Mouse (Mus musculus): ENCODE measurements at regions not wholly inside any gene's neighbourhood (a gene's known extent, or its start where the extent isn't known, plus 50 kb on each side); places are given as distances from the start of the nearest gene placed in this dataset.
A peak's percentile ranks its signal among the peaks of the same experiment; 100 is the strongest.

- no peak for DNase-seq (ENCODE audit: low spot score)
Measured at GRCm38 (mm10) chr15:51392449-51393405, 2492.0 kb upstream of the Gm7489 start.

- no peak for DNase-seq (ENCODE audit: low spot score)
Measured at GRCm38 (mm10) chr15:51395961-51396360, 2488.7 kb upstream of the Gm7489 start.

DNA sequence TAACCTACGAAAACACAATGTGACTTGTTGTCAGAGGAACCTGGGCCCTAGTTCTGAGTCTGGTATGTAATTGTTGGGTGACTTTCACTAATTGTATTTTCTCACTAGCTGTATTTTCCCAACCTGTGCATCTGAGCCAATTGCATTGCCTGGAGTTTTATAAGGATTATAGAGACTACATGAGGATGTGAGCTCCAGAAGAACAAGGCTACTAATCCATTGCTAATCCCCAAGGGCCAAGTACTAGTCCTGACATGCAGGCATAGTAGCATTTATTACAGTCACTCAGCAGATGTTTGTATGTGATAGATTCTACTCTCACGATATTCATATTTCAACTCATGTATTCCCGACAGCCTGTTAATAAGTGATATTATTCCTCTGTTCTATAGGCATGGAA lies 2481.1 kb upstream of the Gm7489 start:
- DNase-seq (ENCODE audit: low spot score) = no peak

DNA sequence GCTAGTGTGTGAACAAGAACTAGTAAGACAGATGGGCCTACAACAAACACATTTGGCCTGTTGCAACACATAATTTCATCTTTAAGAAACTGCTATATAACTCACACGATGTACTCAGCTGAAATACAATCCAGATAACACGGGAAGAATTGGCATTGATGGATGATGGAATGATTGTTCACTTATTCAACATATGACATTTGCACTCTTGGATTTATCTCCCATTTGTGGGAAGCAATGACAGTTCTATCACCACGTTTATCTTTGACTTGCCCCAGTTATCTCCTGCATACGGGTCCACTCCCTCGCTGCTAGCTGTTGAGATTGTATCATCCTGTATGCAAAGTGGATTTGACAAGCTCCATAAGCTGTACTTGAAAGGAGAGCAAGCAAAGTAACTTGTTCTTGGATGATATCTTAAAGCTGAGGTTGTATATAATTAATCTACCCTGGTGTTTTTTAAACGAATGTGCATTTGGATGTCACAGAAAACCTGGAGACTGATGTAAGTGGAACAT lies 2474.9 kb upstream of the Gm7489 start:
- no peak for DNase-seq (ENCODE audit: low spot score)

DNA sequence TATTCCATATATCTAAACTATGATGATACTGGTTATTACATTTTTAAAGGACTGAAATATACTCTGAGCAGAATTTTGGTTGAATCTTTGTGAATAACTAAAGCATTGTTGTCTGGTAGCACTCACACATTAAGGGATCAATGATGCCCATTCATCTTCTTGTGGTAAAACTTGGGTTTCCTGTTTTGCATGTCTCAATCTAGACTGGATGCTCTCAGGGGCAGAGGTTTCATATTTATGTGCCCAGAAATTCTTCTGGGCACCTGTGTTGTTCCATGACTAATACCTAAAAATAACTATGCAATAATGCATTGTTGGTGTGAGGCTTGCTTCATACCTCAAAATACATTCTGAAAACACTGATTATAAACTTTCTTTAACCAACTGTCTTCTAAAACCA lies 2472.7 kb upstream of the Gm7489 start:
- DNase-seq (ENCODE audit: low spot score) = no peak

DNA sequence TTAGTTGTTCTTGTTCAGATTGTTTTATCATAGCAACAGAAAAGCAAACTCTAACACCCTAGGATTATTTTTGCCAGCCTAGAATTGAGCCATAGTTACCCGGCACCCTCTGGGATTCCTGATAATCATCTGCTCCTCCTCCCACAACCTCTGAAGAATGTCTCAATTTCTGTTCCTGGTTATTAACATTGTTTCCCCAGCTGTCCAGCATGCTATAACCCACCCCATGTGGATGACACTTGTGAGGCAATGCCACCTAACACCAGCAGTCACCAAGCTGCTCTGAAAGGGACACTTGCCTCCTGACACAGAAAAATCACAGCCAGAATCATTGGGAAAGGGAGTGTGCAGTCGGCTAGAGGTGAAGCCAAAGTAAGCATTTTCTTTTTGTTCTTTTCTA lies 2442.1 kb upstream of the Gm7489 start:
- no peak for DNase-seq (ENCODE audit: low spot score)

- no peak for DNase-seq (ENCODE audit: low spot score)
Measured at GRCm38 (mm10) chr15:51469895-51470294, 2414.8 kb upstream of the Gm7489 start.

DNA sequence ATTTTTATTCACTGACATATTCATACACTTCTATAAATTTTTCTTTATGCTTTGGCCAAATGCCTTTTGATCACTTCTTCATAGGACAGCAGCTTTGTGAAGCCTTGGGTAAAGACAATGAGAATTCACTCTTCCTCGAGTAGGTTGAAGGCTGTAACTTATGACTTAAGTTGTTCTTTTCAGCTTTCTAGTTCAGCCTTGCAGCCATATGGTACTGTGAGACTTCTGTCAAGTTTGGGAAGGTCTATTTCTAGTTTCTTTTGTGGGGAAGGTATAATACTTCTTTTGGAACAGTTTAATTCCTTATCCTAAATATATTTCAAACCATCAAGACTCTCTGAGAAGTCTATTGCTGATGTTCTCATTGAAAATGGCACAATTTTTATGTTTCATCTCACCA lies 2413.6 kb upstream of the Gm7489 start:
- no peak for DNase-seq (ENCODE audit: low spot score)

GRCm38 (mm10) chr15:51472049-51472448 lies 2412.7 kb upstream of the Gm7489 start:
- DNase-seq (ENCODE audit: low spot score) = no peak

- no peak for DNase-seq (ENCODE audit: low spot score)
Measured at GRCm38 (mm10) chr15:51481856-51482255, 2402.8 kb upstream of the Gm7489 start.

DNA sequence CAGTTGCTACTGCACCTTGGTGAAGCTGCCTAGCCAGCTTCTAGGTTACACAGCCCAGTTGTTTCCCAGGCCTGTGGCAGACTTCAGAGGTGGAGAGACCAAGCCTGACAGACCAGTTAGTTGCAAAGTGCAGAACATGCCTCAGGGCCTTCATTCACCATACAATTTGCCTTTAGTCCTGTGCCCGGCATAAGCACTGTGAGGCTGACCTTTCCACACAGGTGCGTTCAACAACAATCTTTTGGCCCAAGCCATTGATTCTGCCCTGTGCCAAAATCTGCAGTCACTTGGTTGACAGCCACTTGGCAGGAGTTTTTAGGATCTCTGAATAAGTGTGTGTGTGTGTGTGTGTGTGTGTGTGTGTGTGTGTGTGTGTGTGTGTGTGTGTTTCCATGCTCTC lies 2400.5 kb upstream of the Gm7489 start:
- peak; percentile 17 for DNase-seq (ENCODE audit: low spot score)

- DNase-seq (ENCODE audit: low spot score) = no peak
Measured at GRCm38 (mm10) chr15:51485554-51485953, 2399.2 kb upstream of the Gm7489 start.

DNA sequence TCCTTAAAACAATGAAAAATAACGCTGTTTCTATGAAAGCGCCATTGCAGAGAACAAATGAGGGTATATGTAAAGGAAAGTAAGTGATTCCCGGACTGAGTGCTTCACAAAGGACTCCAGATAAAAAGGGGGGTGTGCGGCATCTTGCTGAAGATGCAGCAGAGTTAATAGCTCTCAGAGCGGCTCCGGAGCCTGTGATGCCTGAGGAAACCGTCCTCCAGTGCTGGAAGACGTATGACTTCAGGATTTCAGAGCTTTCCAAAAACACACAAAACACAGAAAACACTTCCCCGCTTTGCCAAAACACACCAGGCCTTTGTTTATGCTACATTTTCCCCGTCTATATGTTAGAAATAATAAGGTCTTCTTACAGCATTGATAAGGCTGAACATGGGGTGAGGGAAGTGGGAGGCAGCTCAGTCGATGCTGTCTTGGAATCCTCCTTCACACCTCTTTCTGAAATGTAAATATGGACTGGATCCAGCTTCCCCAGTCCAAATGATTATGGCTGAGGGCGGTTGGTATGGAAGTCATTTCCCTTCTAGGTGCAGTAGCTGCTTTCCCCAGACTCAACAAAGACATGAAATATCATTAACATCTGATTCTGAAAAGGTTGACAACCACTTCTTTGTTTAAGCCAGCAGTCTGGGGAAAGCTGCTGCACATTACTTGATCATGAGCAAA lies 2382.5 kb upstream of the Gm7489 start:
- DNase-seq (ENCODE audit: low spot score) = no peak

DNA sequence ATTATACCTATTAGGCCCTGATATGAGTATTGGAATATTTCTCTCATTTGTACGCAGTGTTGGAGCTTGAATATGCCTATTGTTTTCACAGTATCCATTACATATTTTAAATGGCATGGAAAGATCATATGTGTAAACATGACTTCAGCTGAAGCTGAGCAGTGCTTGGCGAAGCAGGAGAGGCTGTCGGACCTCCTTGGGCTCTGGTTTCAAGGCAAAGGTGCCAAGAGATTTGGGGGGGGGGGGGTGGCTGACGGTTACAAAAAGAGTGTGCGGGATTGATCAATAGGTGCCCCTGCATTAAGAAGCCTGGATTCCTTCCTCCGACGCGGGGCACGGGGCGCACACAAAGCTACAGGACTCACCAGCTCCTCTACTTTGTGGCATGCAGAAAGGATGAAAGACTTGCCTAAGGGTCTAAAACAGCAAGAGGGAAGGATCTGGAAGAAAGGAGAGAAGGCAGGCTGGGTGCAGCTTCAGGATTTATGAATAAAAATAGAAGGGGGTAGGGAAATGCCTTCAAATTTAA lies 2381.9 kb upstream of the Gm7489 start:
- DNase-seq (ENCODE audit: low spot score) = no peak

DNA sequence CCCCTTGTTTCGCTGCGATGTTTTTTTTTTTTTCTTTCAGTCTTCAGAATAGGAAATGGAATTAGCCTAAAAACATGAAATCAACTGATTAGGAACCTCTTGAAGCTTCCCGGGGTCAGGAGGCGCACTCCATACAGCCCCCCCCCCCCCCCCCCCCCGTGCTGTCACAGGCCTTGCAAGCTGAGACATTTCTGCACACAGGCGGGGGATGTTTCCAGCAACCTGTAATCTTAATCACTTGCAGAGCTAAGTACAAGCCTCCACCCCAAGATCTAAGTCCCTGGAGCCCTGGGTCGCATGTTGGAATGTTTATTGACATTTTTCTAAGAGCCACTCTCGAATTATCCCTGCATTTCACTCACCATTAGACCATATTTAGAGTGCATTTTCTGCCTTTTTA lies 2381.4 kb upstream of the Gm7489 start:
- DNase-seq (ENCODE audit: low spot score) = no peak

DNA sequence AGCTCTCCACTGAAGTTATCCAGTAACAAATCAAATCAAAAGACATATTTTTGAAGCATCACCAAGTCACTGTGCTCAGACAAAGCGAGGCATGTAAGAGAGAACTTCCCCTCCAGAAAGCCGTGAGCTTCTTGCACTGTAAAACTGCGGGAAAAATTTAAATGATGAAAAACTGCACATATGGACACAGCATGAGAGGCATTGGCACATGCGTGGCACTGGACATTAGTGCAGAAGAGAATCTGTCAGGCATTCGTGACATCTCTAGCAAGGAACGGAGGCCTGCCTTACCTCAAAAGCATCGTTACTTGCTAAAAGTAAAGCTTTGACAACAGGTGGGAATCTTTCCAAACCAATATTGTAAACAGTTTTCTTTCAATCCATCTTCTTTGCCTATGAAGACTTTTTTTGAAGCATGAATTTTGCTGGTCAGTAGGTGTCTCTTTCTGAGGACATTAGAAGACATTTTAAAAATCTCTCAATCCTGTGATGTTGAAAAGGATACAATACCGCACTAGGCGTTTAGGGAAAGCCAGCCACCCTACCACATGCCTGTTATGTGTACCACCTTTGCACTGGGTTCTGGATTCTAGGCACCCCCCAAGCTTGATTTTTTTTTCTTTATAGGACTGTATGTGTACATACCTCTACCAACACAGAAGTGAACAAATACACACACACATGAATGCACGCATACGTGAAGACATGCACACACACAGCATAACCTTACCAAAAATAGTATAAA lies 2380.5 kb upstream of the Gm7489 start:
- DNase-seq (ENCODE audit: low spot score) = no peak

GRCm38 (mm10) chr15:51504789-51505188 lies 2379.9 kb upstream of the Gm7489 start:
- DNase-seq (ENCODE audit: low spot score) = no peak

- no peak for DNase-seq (ENCODE audit: low spot score)
Measured at GRCm38 (mm10) chr15:51507126-51507525, 2377.6 kb upstream of the Gm7489 start.

- no peak for DNase-seq (ENCODE audit: low spot score)
Measured at GRCm38 (mm10) chr15:51511319-51511718, 2373.4 kb upstream of the Gm7489 start.

- DNase-seq (ENCODE audit: low spot score) = no peak
Measured at GRCm38 (mm10) chr15:51536317-51536716, 2348.4 kb upstream of the Gm7489 start.

GRCm38 (mm10) chr15:51551216-51551775 lies 2333.4 kb upstream of the Gm7489 start:
- DNase-seq (ENCODE audit: low spot score) = no peak

DNA sequence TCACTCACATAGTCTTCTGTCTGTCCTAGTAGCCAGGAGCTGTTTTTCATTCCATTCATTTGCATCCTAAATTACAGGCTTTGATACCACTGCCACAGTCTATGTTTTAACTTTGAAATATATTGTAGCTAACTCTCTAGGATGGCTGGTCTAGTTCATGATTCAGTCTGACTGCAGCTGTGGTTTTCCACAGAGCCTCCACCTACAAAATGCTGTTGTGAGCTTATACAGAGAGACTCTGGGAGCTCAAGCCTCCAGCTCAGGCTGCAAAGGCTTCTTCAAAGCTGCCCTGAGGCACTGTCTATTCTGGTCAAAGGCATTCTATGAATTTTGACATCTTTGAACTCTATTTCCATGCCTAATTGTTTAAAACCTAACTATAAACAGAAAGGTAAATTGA lies 2326.5 kb upstream of the Gm7489 start:
- DNase-seq (ENCODE audit: low spot score) = no peak
